Mouse (Mus musculus) limb, embryonic 13.5 days (tissue): Measurements from ENCODE around the gene Znrf3. TPM values are rescaled to one million over a fixed set of nuclear protein-coding genes. Genes with fewer than 3 reads are reported as not detected.

Source experiments
- ATAC-seq: fragments of 200-750 bp; cut with Nextera tagmentation; 2 replicates; pipeline ENCODE4 v1.8.0; 2017; ENCODE audit warnings: low read depth, moderate number of reproducible peaks, moderate TSS enrichment; ENCODE audit not compliant: low FRiP score
- H3K27ac ChIP-seq: fragments of 300-500 bp; sonication (generic); 2 replicates; pipeline ENCODE4 v1.5.1; 2015; ENCODE audit warnings: inconsistent platforms, mild to moderate bottlenecking, moderate library complexity
- H3K27me3 ChIP-seq: fragments of 300-500 bp; sonication (generic); 2 replicates; pipeline ENCODE4 v1.6.1; 2015; ENCODE audit warnings: mild to moderate bottlenecking, inconsistent platforms
- H3K36me3 ChIP-seq: fragments of 300-500 bp; sonication (generic); 2 replicates; pipeline ENCODE4 v1.6.1; 2015; ENCODE audit warnings: inconsistent platforms, mild to moderate bottlenecking, moderate library complexity
- H3K4me1 ChIP-seq: fragments of 300-500 bp; sonication (generic); 2 replicates; pipeline ENCODE4 v1.6.1; 2015; ENCODE audit warnings: inconsistent platforms
- H3K4me2 ChIP-seq: fragments of 300-500 bp; sonication (generic); replicated peaks from 2 replicates; pipeline ENCODE4 v1.6.1; 2015; ENCODE audit warnings: inconsistent platforms, mild to moderate bottlenecking, moderate library complexity
- H3K4me3 ChIP-seq: fragments of 300-500 bp; sonication (generic); 2 replicates; pipeline ENCODE4 v1.5.1; 2015; ENCODE audit warnings: moderate library complexity, mild to moderate bottlenecking, inconsistent platforms
- H3K9ac ChIP-seq: fragments of 300-500 bp; sonication (generic); 2 replicates; pipeline ENCODE4 v1.6.1; 2015; ENCODE audit warnings: mild to moderate bottlenecking, inconsistent platforms
- H3K9me3 ChIP-seq: fragments of 300-500 bp; sonication (generic); 2 replicates; pipeline ENCODE4 v1.6.1; 2016; ENCODE audit warnings: inconsistent platforms
- WGBS: fragments of 180-500 bp; shearing (Covaris S2); methylation state at CpG from one replicate; pipeline ENCODE4 v1.1.7; 2015; 5-methylcytosine and 5-hydroxymethylcytosine counted together
- polyA plus RNA-seq: library from polyadenylated mRNA; unstranded; fragments of >200 nt; fragmentation: Nextera tagmentation; extraction: Ambion mirVana; gene quantifications from 2 replicates; pipeline ENCODE4 v1.2.1, GENCODE M21; 2015

Gene Znrf3
- polyA plus RNA-seq, 1 experiment from 2014 or later = 14.8 TPM

DNA sequence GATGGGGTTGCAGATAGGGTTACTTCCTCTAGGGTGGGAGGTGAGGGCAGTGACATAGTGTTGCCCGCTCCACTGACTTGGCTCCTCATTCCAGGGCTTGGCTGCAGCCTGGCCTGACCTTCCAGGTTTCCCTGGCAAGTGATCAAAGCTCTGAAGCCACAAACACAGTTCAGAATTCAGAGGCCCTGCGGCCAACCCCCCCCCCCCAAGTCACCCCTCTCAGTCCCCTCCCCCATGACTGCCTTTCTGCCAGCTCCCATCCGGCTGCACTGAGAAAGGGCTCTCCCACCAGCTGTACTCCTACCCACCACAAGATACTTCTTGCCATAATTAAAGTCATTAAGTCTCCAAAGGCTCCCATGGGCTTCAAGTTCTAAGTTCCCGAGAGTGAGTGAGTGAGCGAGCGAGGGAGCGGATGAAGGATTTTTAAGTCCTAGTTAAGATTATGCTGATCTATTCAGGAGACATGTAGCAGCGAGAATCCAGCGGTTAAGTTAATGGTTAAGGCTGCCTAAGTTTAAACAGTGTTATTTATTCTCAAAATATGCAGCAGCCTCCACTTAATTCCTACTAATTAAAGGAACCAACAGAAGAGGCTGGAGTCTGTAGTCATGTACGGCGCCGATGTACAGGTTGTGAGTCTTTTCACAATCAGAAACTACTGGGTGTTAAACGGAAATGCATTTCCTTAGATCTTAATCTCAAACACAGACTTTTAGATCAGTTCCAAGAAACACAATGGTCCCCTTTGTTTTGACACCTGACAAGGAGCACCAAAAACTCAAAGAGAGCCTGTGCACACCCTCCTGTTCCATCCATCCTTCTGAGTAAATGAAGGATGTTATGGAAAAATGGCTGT lies 147.3 kb downstream of the Znrf3 start:
- no peaks in the 10 kb centered on the region for H3K36me3 ChIP-seq
- H3K27ac ChIP-seq = peak overlapping the region; percentile 56
- peaks cover 46% of the 10 kb centered on the region for H3K4me1 ChIP-seq
- no peak overlapping the region for H3K4me3 ChIP-seq
- ATAC-seq = peak; percentile 64
- H3K27me3 ChIP-seq = no peaks in the 10 kb centered on the region
- H3K4me2 ChIP-seq = peak overlapping the region; percentile 50
- WGBS = 15% methylated on average over 13 of the region's 13 CpGs
- H3K9ac ChIP-seq = no peak overlapping the region
- no peaks in the 10 kb centered on the region for H3K9me3 ChIP-seq

DNA sequence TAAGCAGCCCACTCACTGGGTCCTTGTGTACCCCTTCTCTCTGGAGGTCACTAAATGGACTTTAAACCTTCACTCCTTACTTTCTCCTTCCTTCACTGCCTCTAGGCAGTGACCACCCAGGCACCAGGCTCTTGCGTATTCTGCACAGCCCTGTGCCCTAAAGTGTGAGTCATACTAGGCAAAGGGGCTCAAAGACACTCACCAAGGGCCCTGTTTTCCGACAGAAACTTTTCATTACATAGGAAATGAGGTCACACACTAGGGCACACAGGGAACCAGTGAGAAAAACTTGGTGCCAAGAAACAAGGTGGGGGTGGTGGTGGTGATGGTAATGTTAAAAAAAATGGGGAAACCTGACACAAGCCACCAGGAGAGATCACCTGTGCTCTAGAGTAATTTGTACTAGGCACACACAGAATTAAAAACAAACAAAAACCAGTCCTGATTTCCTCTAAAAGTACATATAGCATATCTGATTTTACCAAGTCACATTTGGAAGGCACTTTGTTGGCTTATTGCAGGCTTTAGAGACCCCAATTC lies 148.0 kb downstream of the Znrf3 start:
- 0 out of 2 replicates have a peak, but pooled peaks have one; percentile 28 for ATAC-seq
- Histone ChIP-seq H3K4me1 (peaks cover 47% of the 10 kb centered on the region), H3K4me3 (no peak overlapping the region), H3K9me3 (no peaks in the 10 kb centered on the region), H3K27me3 (no peaks in the 10 kb centered on the region), H3K36me3 (no peaks in the 10 kb centered on the region), H3K4me2 (peak overlapping the region; percentile 50), H3K9ac (no peak overlapping the region), H3K27ac (peak overlapping the region; percentile 65)
- WGBS = 12% methylated on average over 2 of the region's 2 CpGs

DNA sequence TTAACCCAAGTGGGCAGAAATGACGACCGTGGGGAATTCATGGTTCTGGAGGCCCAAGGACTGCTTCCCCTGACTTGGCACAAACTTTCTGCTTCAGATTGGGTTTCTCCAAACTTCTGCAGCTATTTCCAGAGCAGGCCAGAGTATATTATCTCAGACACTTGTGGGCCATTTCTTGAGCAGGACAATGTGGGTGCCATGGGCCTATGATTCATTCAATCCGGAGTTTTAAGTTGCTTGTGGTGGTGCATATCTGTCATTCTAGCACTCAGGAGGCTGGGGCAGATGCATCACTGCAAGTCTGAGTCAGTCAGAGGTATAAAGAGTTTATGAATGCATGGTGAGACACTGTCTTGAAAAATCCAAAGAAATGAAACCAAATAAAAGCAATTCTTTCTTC lies 149.8 kb downstream of the Znrf3 start:
- Histone ChIP-seq H3K9me3 (no peaks in the 10 kb centered on the region), H3K27ac (no peak overlapping the region), H3K4me1 (peaks cover 51% of the 10 kb centered on the region), H3K4me3 (no peak overlapping the region), H3K36me3 (no peaks in the 10 kb centered on the region), H3K4me2 (no peak overlapping the region), H3K9ac (no peak overlapping the region), H3K27me3 (no peaks in the 10 kb centered on the region)
- 89% methylated on average over 3 of the region's 3 CpGs for WGBS
- no peak for ATAC-seq

GRCm38 (mm10) chr11:5290691-5291090 lies 154.0 kb downstream of the Znrf3 start:
- no peaks in the 10 kb centered on the region for H3K27me3 ChIP-seq
- H3K36me3 ChIP-seq = peaks cover 30% of the 10 kb centered on the region
- 18% methylated on average over 5 of the region's 5 CpGs for WGBS
- peaks cover 19% of the 10 kb centered on the region for H3K4me1 ChIP-seq
- H3K4me2 ChIP-seq = no peak overlapping the region
- ATAC-seq = no peak
- no peak overlapping the region for H3K9ac ChIP-seq
- H3K9me3 ChIP-seq = no peaks in the 10 kb centered on the region
- H3K4me3 ChIP-seq = no peak overlapping the region
- no peak overlapping the region for H3K27ac ChIP-seq

GRCm38 (mm10) chr11:5289826-5290580 lies 154.6 kb downstream of the Znrf3 start:
- Histone ChIP-seq H3K4me3 (no peak overlapping the region), H3K4me1 (peaks cover 12% of the 10 kb centered on the region), H3K27ac (no peak overlapping the region), H3K9me3 (no peaks in the 10 kb centered on the region), H3K36me3 (peaks cover 36% of the 10 kb centered on the region), H3K9ac (no peak overlapping the region), H3K4me2 (no peak overlapping the region), H3K27me3 (no peaks in the 10 kb centered on the region)
- ATAC-seq = no peak
- 81% methylated on average over 4 of the region's 4 CpGs for WGBS

GRCm38 (mm10) chr11:5283987-5284386 lies 160.7 kb downstream of the Znrf3 start:
- H3K27me3 ChIP-seq = no peaks in the 10 kb centered on the region
- no peak overlapping the region for H3K9ac ChIP-seq
- H3K4me2 ChIP-seq = no peak overlapping the region
- ATAC-seq = no peak
- 92% methylated on average over 2 of the region's 2 CpGs for WGBS
- H3K9me3 ChIP-seq = no peaks in the 10 kb centered on the region
- no peaks in the 10 kb centered on the region for H3K4me1 ChIP-seq
- H3K4me3 ChIP-seq = no peak overlapping the region
- H3K36me3 ChIP-seq = peaks cover 92% of the 10 kb centered on the region
- H3K27ac ChIP-seq = no peak overlapping the region

DNA sequence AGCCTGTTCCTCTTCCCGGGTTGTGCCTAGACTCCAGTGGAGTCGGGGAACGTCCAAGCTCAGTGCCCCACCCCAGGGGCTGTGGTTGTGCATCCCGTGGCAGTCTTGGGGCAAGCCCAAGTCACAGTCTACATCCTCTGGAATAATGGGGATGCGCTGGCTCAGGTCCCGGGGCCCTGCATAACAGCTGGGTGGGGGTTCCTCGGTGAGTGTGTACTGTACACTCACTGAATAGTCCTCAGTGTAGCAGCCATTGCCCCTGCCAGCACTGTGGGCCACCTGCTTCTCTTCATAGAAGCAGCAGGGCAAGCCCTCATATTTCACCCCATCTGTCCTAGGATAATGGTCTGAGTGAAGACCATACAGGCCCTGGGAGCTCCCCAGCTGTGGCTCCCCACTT lies 163.7 kb downstream of the Znrf3 start:
- Histone ChIP-seq H3K36me3 (peaks cover 66% of the 10 kb centered on the region), H3K27me3 (no peaks in the 10 kb centered on the region), H3K4me3 (no peak overlapping the region), H3K27ac (no peak overlapping the region), H3K4me1 (0 out of 2 replicates have a peak, but pooled peaks cover 8% of the 10 kb centered on the region), H3K9ac (no peak overlapping the region), H3K4me2 (no peak overlapping the region), H3K9me3 (no peaks in the 10 kb centered on the region)
- 88% methylated on average over 7 of the region's 7 CpGs for WGBS
- ATAC-seq = no peak

GRCm38 (mm10) chr11:5278463-5278862 lies 166.2 kb downstream of the Znrf3 start:
- no peak overlapping the region for H3K4me2 ChIP-seq
- H3K27me3 ChIP-seq = no peaks in the 10 kb centered on the region
- no peak overlapping the region for H3K9ac ChIP-seq
- no peak for ATAC-seq
- H3K27ac ChIP-seq = no peak overlapping the region
- H3K4me3 ChIP-seq = no peak overlapping the region
- H3K36me3 ChIP-seq = peaks cover 49% of the 10 kb centered on the region
- 0 out of 2 replicates have a peak, but pooled peaks cover 8% of the 10 kb centered on the region for H3K4me1 ChIP-seq
- H3K9me3 ChIP-seq = no peaks in the 10 kb centered on the region
- 65% methylated on average over 2 of the region's 2 CpGs for WGBS

GRCm38 (mm10) chr11:5277307-5277971 lies 167.2 kb downstream of the Znrf3 start:
- Histone ChIP-seq H3K27ac (no peak overlapping the region), H3K4me2 (no peak overlapping the region), H3K9me3 (no peaks in the 10 kb centered on the region), H3K27me3 (no peaks in the 10 kb centered on the region), H3K4me3 (no peak overlapping the region), H3K36me3 (peaks cover 39% of the 10 kb centered on the region), H3K9ac (no peak overlapping the region), H3K4me1 (0 out of 2 replicates have a peak, but pooled peaks cover 8% of the 10 kb centered on the region)
- ATAC-seq = no peak; the same call in 1 of the 2 replicates
- 66% methylated on average over 5 of the region's 5 CpGs for WGBS

- Histone ChIP-seq H3K9me3 (no peaks in the 10 kb centered on the region), H3K27ac (no peak overlapping the region), H3K4me2 (no peak overlapping the region), H3K4me3 (no peak overlapping the region), H3K27me3 (no peaks in the 10 kb centered on the region), H3K4me1 (peaks cover 20% of the 10 kb centered on the region), H3K36me3 (peaks cover 17% of the 10 kb centered on the region), H3K9ac (no peak overlapping the region)
- 83% methylated on average over 4 of the region's 4 CpGs for WGBS
- no peak for ATAC-seq
Measured at GRCm38 (mm10) chr11:5275216-5275615, 169.4 kb downstream of the Znrf3 start.

DNA sequence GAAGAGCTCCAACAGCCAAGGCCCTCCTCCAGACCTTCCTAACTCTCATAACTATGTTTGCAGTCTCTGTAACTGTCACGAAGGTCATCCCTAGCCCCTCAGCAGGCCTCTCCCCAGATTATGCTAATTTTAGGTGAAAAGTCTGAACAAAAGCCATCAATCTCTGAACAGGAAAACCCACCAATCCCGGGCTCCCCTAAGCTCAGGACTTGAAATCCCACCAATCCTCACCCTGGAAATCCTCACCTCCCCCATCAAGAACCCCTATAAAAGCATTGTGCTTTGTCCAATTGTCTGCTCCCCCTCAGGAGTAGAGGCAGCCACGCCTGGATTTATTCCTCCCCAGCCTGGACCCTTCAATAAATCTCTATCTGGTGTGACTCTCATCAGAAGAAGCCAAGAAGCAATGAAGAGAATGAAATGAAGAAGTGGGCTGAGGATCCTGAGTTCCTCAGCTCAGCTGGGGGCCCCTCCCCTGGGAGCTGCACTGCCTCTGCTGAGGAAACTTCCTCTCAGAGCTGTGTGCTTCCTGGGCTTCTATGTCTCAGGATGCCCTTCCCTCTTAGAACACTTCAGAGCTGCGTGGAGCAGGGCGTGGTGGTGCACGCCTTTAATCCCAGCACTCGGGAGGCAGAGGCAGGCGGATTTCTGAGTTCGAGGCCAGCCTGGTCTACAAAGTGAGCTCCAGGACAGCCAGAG lies 172.0 kb downstream of the Znrf3 start:
- Histone ChIP-seq H3K4me3 (no peak overlapping the region), H3K9ac (no peak overlapping the region), H3K27me3 (no peaks in the 10 kb centered on the region), H3K36me3 (peaks cover 9% of the 10 kb centered on the region; the same call in 1 of the 2 replicates), H3K9me3 (no peaks in the 10 kb centered on the region), H3K4me2 (no peak overlapping the region), H3K4me1 (peaks cover 12% of the 10 kb centered on the region), H3K27ac (no peak overlapping the region)
- ATAC-seq = no peak
- WGBS = 81% methylated on average over 9 of the region's 9 CpGs
